Mouse (Mus musculus) erythroid progenitor cell, adult 5-6 weeks (primary cell): Measurements from ENCODE around the gene Olfr870. TPM values are rescaled to one million over a fixed set of nuclear protein-coding genes. Genes with fewer than 3 reads are reported as not detected.
"Not testable (repeated sequence)": the region's sequence is repeated elsewhere in the genome, so short reads cannot be mapped to it uniquely, and the experiment has no call there.

Experiments used
- ATAC-seq: replicated peaks from 2 replicates; pipeline ENCODE4 v1.8.0; 2016; ENCODE audit warnings: moderate number of reproducible peaks, mild to moderate bottlenecking, moderate TSS enrichment, inconsistent platforms; ENCODE audit not compliant: poor library complexity, low FRiP score, severe bottlenecking
- total RNA-seq, 2 experiments: library from RNA; stranded (forward) in 1 of 2; stranded (reverse) in 1 of 2; fragments of 150-400 nt in 1 of 2; fragments of 186-747, 209-891 nt in 1 of 2; gene quantifications; 2 replicates each; pipeline versions ENCODE4 v1.2.3 to v1.2.4; 2015 to 2017; ENCODE audit warnings: low replicate concordance in 2 of 2

Gene Olfr870
- total RNA-seq (2015; ENCODE audit: low replicate concordance) (not detected in 2 replicates), total RNA-seq (2017; ENCODE audit: low replicate concordance) (not detected in 2 replicates)

- no peak for ATAC-seq
Measured at GRCm38 (mm10) chr9:20173957-20174356, at the start of gene Olfr870. Gene Olfr870, minus strand, starts transcription at chr9:20174057.

GRCm38 (mm10) chr9:20211907-20212306 is 38.0 kb upstream of the Olfr870 start, which contains the start of gene Olfr871:
Gene Olfr871, plus strand, starts transcription at chr9:20212207.
- ATAC-seq, result no peak

GRCm38 (mm10) chr9:20211477-20211876 is 37.6 kb upstream of the Olfr870 start:
- ATAC-seq, result no peak

- no peak for ATAC-seq
Measured at GRCm38 (mm10) chr9:20210812-20211211, 37.0 kb upstream of the Olfr870 start.

- ATAC-seq, result not testable (repeated sequence)
Measured at GRCm38 (mm10) chr9:20203413-20203984, 29.6 kb upstream of the Olfr870 start.

- no peak for ATAC-seq
Measured at GRCm38 (mm10) chr9:20202131-20202530, 28.3 kb upstream of the Olfr870 start.

- ATAC-seq, result no peak
Measured at GRCm38 (mm10) chr9:20179463-20179862, 5.6 kb upstream of the Olfr870 start.

GRCm38 (mm10) chr9:20149706-20150105 is 24.2 kb downstream of the Olfr870 start:
- ATAC-seq, result no peak

- ATAC-seq, result no peak
Measured at GRCm38 (mm10) chr9:20128709-20129108, 45.1 kb downstream of the Olfr870 start, which contains the start of gene Olfr869. Gene Olfr869, plus strand, starts transcription at chr9:20129009.

Other genes starting within 250 kb of the Olfr870 start
- gene Olfr866, start 146.0 kb downstream of the Olfr870 start, total RNA-seq (2015; ENCODE audit: low replicate concordance), result not detected in 2 replicates
- gene Olfr866, start 146.0 kb downstream of the Olfr870 start, total RNA-seq (2017; ENCODE audit: low replicate concordance), result not detected in 2 replicates
- not detected in 2 replicates for gene Olfr867, start 116.5 kb downstream of the Olfr870 start, total RNA-seq (2015; ENCODE audit: low replicate concordance)
- not detected in 2 replicates for gene Olfr867, start 116.5 kb downstream of the Olfr870 start, total RNA-seq (2017; ENCODE audit: low replicate concordance)
- not detected in 2 replicates for gene Olfr868, start 75.4 kb downstream of the Olfr870 start, total RNA-seq (2015; ENCODE audit: low replicate concordance)
- gene Olfr868, start 75.4 kb downstream of the Olfr870 start, total RNA-seq (2017; ENCODE audit: low replicate concordance), result not detected in 2 replicates
- gene Olfr869, start 45.0 kb downstream of the Olfr870 start, total RNA-seq (2015; ENCODE audit: low replicate concordance), result not detected in 2 replicates
- gene Olfr869, start 45.0 kb downstream of the Olfr870 start, total RNA-seq (2017; ENCODE audit: low replicate concordance), result not detected in 2 replicates
- not detected in 2 replicates for gene Olfr871, start 38.1 kb upstream of the Olfr870 start, total RNA-seq (2015; ENCODE audit: low replicate concordance)
- gene Olfr871, start 38.1 kb upstream of the Olfr870 start, total RNA-seq (2017; ENCODE audit: low replicate concordance), result not detected in 2 replicates
- not detected in 2 replicates for gene Olfr872, start 63.1 kb upstream of the Olfr870 start, total RNA-seq (2015; ENCODE audit: low replicate concordance)
- gene Olfr872, start 63.1 kb upstream of the Olfr870 start, total RNA-seq (2017; ENCODE audit: low replicate concordance), result not detected in 2 replicates
- not detected in 2 replicates for gene Olfr39, start 108.3 kb upstream of the Olfr870 start, total RNA-seq (2015; ENCODE audit: low replicate concordance)
- gene Olfr39, start 108.3 kb upstream of the Olfr870 start, total RNA-seq (2017; ENCODE audit: low replicate concordance), result not detected in 2 replicates
- not detected in 2 replicates for gene Olfr873, start 124.5 kb upstream of the Olfr870 start, total RNA-seq (2015; ENCODE audit: low replicate concordance)
- not detected in 2 replicates for gene Olfr873, start 124.5 kb upstream of the Olfr870 start, total RNA-seq (2017; ENCODE audit: low replicate concordance)
- not detected in 2 replicates for gene Olfr18, start 162.0 kb upstream of the Olfr870 start, total RNA-seq (2015; ENCODE audit: low replicate concordance)
- gene Olfr18, start 162.0 kb upstream of the Olfr870 start, total RNA-seq (2017; ENCODE audit: low replicate concordance), result not detected in 2 replicates
- 4.0 and 5.0 TPM in 2 replicates for gene Zfp560, start 211.1 kb upstream of the Olfr870 start, total RNA-seq (2015; ENCODE audit: low replicate concordance)
- gene Zfp560, start 211.1 kb upstream of the Olfr870 start, total RNA-seq (2017; ENCODE audit: low replicate concordance), result 5.6 TPM in 1 of 2 replicates, not detected in the other